Mouse (Mus musculus) bone marrow macrophage, adult 2 months (primary cell): ENCODE data around the gene Dclk1. TPM values are rescaled to one million over a fixed set of nuclear protein-coding genes. Genes with fewer than 3 reads are reported as not detected.

Experiments
- H3K27ac ChIP-seq: 2 replicates; pipeline ENCODE4 v1.5.1; 2012; ENCODE audit warnings: low read depth, low read length; ENCODE audit not compliant: insufficient read depth
- H3K4me1 ChIP-seq: 2 replicates; pipeline ENCODE4 v1.6.1; 2012; ENCODE audit warnings: low read length; ENCODE audit not compliant: control insufficient read depth, insufficient read depth
- H3K4me3 ChIP-seq: 2 replicates; pipeline ENCODE4 v1.5.1; 2012; ENCODE audit warnings: mild to moderate bottlenecking, low read length, moderate library complexity; ENCODE audit not compliant: insufficient read depth
- CTCF ChIP-seq: IDR thresholded peaks from 2 replicates; pipeline ENCODE4 v1.5.1; 2012; ENCODE audit warnings: low read depth, mild to moderate bottlenecking, low read length, moderate library complexity
- POLR2A ChIP-seq: IDR thresholded peaks from 2 replicates; pipeline ENCODE4 v1.6.1; 2012; ENCODE audit warnings: mild to moderate bottlenecking, low read depth, low read length, borderline replicate concordance
- polyA plus RNA-seq: library from polyadenylated mRNA; stranded (reverse); fragments of >200 nt; gene quantifications from 2 replicates; pipeline ENCODE4 v1.2.4, GENCODE M21; 2012; ENCODE audit not compliant: missing spikeins, insufficient read depth, insufficient read length

Dclk1 gene
- polyA plus RNA-seq, 1 experiment = 1.3 TPM

- no peak overlapping the region for H3K27ac ChIP-seq
- H3K4me3 ChIP-seq = no peak overlapping the region
- TF ChIP-seq CTCF (no peak), POLR2A (no peak)
- H3K4me1 ChIP-seq = 0 out of 2 replicates have a peak, but pooled peaks cover 2% of the 10 kb centered on the region
Measured at GRCm38 (mm10) chr3:55418845-55419244, 176.7 kb downstream of the Dclk1 start.

GRCm38 (mm10) chr3:55419334-55419733, 177.2 kb downstream of the Dclk1 start:
- no peak for TF ChIP-seq CTCF
- no peak for TF ChIP-seq POLR2A
- Histone ChIP-seq H3K4me1 (0 out of 2 replicates have a peak, but pooled peaks cover 2% of the 10 kb centered on the region), H3K27ac (no peak overlapping the region), H3K4me3 (no peak overlapping the region)

- Histone ChIP-seq H3K27ac (no peak overlapping the region), H3K4me3 (no peak overlapping the region), H3K4me1 (0 out of 2 replicates have a peak, but pooled peaks cover 2% of the 10 kb centered on the region)
- TF ChIP-seq CTCF = no peak
- TF ChIP-seq POLR2A = no peak
Measured at GRCm38 (mm10) chr3:55420436-55421083, 178.4 kb downstream of the Dclk1 start.

GRCm38 (mm10) chr3:55423640-55424397, 181.7 kb downstream of the Dclk1 start:
- Histone ChIP-seq H3K27ac (no peak overlapping the region), H3K4me3 (no peak overlapping the region), H3K4me1 (0 out of 2 replicates have a peak, but pooled peaks cover 2% of the 10 kb centered on the region)
- TF ChIP-seq POLR2A (no peak), CTCF (no peak)

GRCm38 (mm10) chr3:55430022-55430549, 187.9 kb downstream of the Dclk1 start:
- H3K27ac ChIP-seq = no peak overlapping the region
- H3K4me1 ChIP-seq = no peaks in the 10 kb centered on the region
- no peak for TF ChIP-seq POLR2A
- TF ChIP-seq CTCF = no peak
- no peak overlapping the region for H3K4me3 ChIP-seq

- Histone ChIP-seq H3K4me1 (no peaks in the 10 kb centered on the region), H3K4me3 (no peak overlapping the region), H3K27ac (no peak overlapping the region)
- TF ChIP-seq CTCF (no peak), POLR2A (no peak)
Measured at GRCm38 (mm10) chr3:55431223-55431622, 189.1 kb downstream of the Dclk1 start.

GRCm38 (mm10) chr3:55434276-55434675, 192.1 kb downstream of the Dclk1 start:
- no peak overlapping the region for H3K4me3 ChIP-seq
- peaks cover 11% of the 10 kb centered on the region for H3K4me1 ChIP-seq
- H3K27ac ChIP-seq = no peak overlapping the region
- TF ChIP-seq POLR2A (no peak), CTCF (no peak)

GRCm38 (mm10) chr3:55438824-55439446, 196.8 kb downstream of the Dclk1 start:
- Histone ChIP-seq H3K27ac (no peak overlapping the region), H3K4me1 (peaks cover 24% of the 10 kb centered on the region), H3K4me3 (no peak overlapping the region)
- TF ChIP-seq POLR2A = no peak

- TF ChIP-seq POLR2A = no peak
- TF ChIP-seq CTCF = no peak
- Histone ChIP-seq H3K27ac (no peak overlapping the region), H3K4me3 (no peak overlapping the region), H3K4me1 (peaks cover 24% of the 10 kb centered on the region)
Measured at GRCm38 (mm10) chr3:55440342-55440741, 198.2 kb downstream of the Dclk1 start.
